Mouse (Mus musculus): ENCODE results near the gene Nin. TPM values are rescaled to one million over a fixed set of nuclear protein-coding genes. Genes with fewer than 3 reads are reported as not detected.

Nin gene
- polyA plus RNA-seq, 1 experiment from 2014 or later: 11.3 TPM

DNA sequence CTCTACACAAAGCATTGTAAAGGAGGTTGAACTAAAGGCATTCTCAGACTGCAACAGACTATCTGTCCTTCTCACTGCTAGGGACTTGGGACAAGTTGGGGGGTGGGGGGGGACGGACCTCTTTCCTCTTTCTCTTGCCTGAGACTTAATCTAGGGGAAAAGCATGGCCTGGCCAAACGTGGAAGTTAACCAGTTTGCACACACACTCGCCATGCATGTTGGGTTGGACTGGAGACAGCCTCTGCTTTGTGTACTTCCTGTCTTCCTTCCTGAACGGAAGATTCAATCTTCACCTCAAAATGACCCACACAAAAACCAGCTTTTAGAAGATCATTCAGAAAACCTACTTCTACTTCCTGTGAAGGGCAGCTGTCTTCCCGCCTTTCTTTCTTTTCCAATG, 11.7 kb downstream of the Nin start:
- Histone ChIP-seq H3K9me3 (no peaks in the 10 kb centered on the region), H3K4me1 (replicated peaks) (peaks cover 37% of the 10 kb centered on the region), H3K4me2 (no peak overlapping the region), H3K4me3 (no peak overlapping the region), H3K27ac (replicated peaks) (no peak overlapping the region), H3K27me3 (no peaks in the 10 kb centered on the region), H3K9ac (no peak overlapping the region), H3K36me3 (no peaks in the 10 kb centered on the region)
- no peak for ATAC-seq (ENCODE audit: low FRiP score, low read depth)
- WGBS: 84% methylated on average over 5 of the region's 5 CpGs

DNA sequence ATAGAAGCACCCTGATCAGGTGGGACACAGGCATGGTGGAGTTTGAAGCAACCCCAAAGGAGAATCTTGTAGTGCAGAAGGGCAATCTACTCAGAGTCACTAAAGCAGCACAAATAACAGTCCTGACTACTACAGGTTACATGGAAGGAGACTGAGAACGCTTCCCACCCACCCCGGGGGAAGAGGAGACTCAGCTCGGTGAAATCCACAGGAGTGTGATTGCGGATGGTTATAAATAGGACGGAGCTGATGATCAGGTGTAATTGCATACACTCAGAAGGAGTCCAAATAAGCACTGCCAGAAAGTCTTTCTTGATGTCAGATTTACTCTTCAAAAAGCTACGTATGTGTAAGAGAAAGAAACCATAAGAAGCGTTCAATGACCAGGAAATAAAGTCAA, 15.6 kb downstream of the Nin start:
- Histone ChIP-seq H3K36me3 (no peaks in the 10 kb centered on the region), H3K9me3 (no peaks in the 10 kb centered on the region), H3K9ac (no peak overlapping the region), H3K27me3 (no peaks in the 10 kb centered on the region), H3K4me3 (no peak overlapping the region), H3K27ac (replicated peaks) (no peak overlapping the region), H3K4me1 (replicated peaks) (peaks cover 26% of the 10 kb centered on the region), H3K4me2 (no peak overlapping the region)
- no peak for ATAC-seq (ENCODE audit: low FRiP score, low read depth)
- WGBS: 81% methylated on average over 7 of the region's 7 CpGs

DNA sequence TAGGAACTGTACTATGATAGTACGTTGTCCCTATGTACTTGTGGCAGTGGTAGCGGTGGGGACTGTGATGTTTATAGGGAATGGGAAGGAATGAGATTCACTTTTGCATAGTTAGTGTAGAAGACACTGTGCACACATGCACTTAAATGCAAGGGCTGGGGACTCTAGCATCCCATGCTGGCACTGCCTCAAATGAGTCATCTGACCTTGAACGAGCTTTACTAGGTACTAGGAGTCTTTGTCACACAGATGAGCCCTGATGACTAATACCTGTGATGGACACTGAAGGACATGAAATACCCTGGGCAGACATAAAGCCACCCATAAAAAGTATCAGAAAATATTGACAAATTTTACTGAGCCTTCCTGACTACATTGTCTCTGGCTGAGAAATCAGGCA, 16.2 kb downstream of the Nin start:
- no peak overlapping the region for H3K4me3 ChIP-seq
- no peak overlapping the region for H3K4me2 ChIP-seq
- H3K9me3 ChIP-seq: no peaks in the 10 kb centered on the region
- WGBS: 89% methylated on average over 3 of the region's 3 CpGs
- H3K9ac ChIP-seq: no peak overlapping the region
- no peaks in the 10 kb centered on the region for H3K36me3 ChIP-seq
- no peaks in the 10 kb centered on the region for H3K27me3 ChIP-seq
- H3K27ac ChIP-seq (replicated peaks): no peak overlapping the region
- H3K4me1 ChIP-seq (replicated peaks): peaks cover 26% of the 10 kb centered on the region
- no peak for ATAC-seq (ENCODE audit: low FRiP score, low read depth)

DNA sequence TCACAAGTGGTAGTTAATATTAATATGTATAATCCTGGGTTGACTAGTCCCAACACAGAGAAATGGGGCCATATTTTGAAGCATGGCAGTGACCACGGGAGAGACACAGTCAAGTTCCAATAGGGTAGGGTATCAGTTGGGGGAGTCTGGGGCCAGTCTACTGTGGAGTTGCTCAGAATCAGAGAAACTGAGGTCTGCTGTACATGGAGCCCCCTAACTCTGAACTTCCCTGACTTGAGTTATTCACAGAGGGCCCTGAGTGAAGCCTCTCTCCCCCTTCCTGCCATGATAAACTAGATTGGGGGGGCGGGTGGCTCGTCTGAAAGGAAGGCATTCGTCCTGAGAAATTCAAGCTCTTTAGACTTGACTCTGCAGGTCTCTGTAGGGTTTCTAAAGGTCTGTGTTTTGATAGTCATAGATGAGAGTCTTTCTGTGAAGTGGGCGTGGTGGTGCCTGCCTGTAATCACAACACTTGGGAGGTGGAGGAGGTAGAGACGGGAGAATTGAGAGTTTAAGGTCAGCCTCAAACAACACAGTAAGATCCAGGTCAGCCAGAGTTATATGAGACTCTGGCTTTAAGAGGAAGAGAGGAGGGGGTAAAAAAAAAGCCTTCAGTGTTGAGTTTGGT, 20.1 kb downstream of the Nin start:
- no peaks in the 10 kb centered on the region for H3K27me3 ChIP-seq
- no peak overlapping the region for H3K9ac ChIP-seq
- no peak overlapping the region for H3K4me3 ChIP-seq
- H3K4me2 ChIP-seq: no peak overlapping the region
- ATAC-seq (ENCODE audit: low FRiP score, low read depth): no peak
- H3K4me1 ChIP-seq (replicated peaks): peaks cover 17% of the 10 kb centered on the region
- no peaks in the 10 kb centered on the region for H3K9me3 ChIP-seq
- 81% methylated on average over 6 of the region's 6 CpGs for WGBS
- H3K36me3 ChIP-seq: no peaks in the 10 kb centered on the region
- H3K27ac ChIP-seq (replicated peaks): no peak overlapping the region

GRCm38 (mm10) chr12:70088297-70088696, 25.2 kb downstream of the Nin start:
- H3K36me3 ChIP-seq: no peaks in the 10 kb centered on the region
- H3K4me2 ChIP-seq: no peak overlapping the region
- no peak for ATAC-seq (ENCODE audit: low FRiP score, low read depth)
- no peaks in the 10 kb centered on the region for H3K4me1 ChIP-seq (replicated peaks)
- no peak overlapping the region for H3K4me3 ChIP-seq
- no peaks in the 10 kb centered on the region for H3K9me3 ChIP-seq
- H3K9ac ChIP-seq: no peak overlapping the region
- no peak overlapping the region for H3K27ac ChIP-seq (replicated peaks)
- H3K27me3 ChIP-seq: no peaks in the 10 kb centered on the region
- WGBS: 85% methylated on average over 4 of the region's 4 CpGs

GRCm38 (mm10) chr12:70085351-70085750, 28.2 kb downstream of the Nin start:
- no peak overlapping the region for H3K4me2 ChIP-seq
- no peak overlapping the region for H3K27ac ChIP-seq (replicated peaks)
- no peaks in the 10 kb centered on the region for H3K4me1 ChIP-seq (replicated peaks)
- H3K36me3 ChIP-seq: no peaks in the 10 kb centered on the region
- no peaks in the 10 kb centered on the region for H3K27me3 ChIP-seq
- H3K9ac ChIP-seq: no peak overlapping the region
- WGBS: 88% methylated on average over 3 of the region's 3 CpGs
- no peak overlapping the region for H3K4me3 ChIP-seq
- no peak for ATAC-seq (ENCODE audit: low FRiP score, low read depth)
- no peaks in the 10 kb centered on the region for H3K9me3 ChIP-seq

GRCm38 (mm10) chr12:70084198-70084597, 29.3 kb downstream of the Nin start:
- Histone ChIP-seq H3K4me3 (no peak overlapping the region), H3K27ac (replicated peaks) (no peak overlapping the region), H3K4me1 (replicated peaks) (no peaks in the 10 kb centered on the region), H3K36me3 (no peaks in the 10 kb centered on the region), H3K4me2 (no peak overlapping the region), H3K9me3 (no peaks in the 10 kb centered on the region), H3K27me3 (no peaks in the 10 kb centered on the region), H3K9ac (no peak overlapping the region)
- no peak for ATAC-seq (ENCODE audit: low FRiP score, low read depth)
- WGBS: 94% methylated on average over 5 of the region's 5 CpGs

DNA sequence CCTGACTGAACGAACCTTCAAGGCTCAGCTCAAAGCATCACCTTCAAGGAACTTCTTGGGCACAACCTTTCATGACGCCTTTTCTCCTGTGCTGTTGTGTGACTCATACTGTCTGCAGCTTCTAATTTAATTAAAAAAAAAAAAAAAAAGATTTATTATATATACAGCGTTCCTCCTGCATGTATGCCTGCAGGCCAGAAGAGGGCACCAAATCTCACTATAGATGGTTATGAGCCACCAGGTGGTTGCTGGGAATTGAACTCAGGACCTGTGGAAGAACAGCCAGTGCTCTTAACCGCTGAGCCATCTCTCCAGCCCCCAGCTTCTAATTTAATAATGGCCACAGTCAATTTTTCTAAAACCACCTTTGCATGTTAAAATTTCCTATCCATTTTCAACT, 29.8 kb downstream of the Nin start:
- no peak overlapping the region for H3K4me3 ChIP-seq
- 99% methylated on average over 4 of the region's 4 CpGs for WGBS

GRCm38 (mm10) chr12:70082935-70083532, 30.5 kb downstream of the Nin start:
- no peak overlapping the region for H3K4me2 ChIP-seq
- no peaks in the 10 kb centered on the region for H3K4me1 ChIP-seq (replicated peaks)
- ATAC-seq (ENCODE audit: low FRiP score, low read depth): no peak
- no peaks in the 10 kb centered on the region for H3K9me3 ChIP-seq
- no peak overlapping the region for H3K4me3 ChIP-seq
- H3K36me3 ChIP-seq: no peaks in the 10 kb centered on the region
- no peak overlapping the region for H3K9ac ChIP-seq
- H3K27me3 ChIP-seq: no peaks in the 10 kb centered on the region
- WGBS: 95% methylated on average over 3 of the region's 3 CpGs
- H3K27ac ChIP-seq (replicated peaks): no peak overlapping the region

More for the DNA sequence above, 29.8 kb downstream of the Nin start:
- H3K4me1 ChIP-seq (replicated peaks): no peaks in the 10 kb centered on the region
- no peaks in the 10 kb centered on the region for H3K27me3 ChIP-seq
- no peak for ATAC-seq (ENCODE audit: low FRiP score, low read depth)
- H3K4me2 ChIP-seq: no peak overlapping the region
- H3K9me3 ChIP-seq: no peaks in the 10 kb centered on the region
- H3K36me3 ChIP-seq: no peaks in the 10 kb centered on the region
- no peak overlapping the region for H3K27ac ChIP-seq (replicated peaks)
- H3K9ac ChIP-seq: no peak overlapping the region

GRCm38 (mm10) chr12:70082485-70082884, 31.0 kb downstream of the Nin start:
- Histone ChIP-seq H3K9me3 (no peaks in the 10 kb centered on the region), H3K36me3 (no peaks in the 10 kb centered on the region), H3K4me3 (no peak overlapping the region), H3K27ac (replicated peaks) (no peak overlapping the region), H3K4me2 (no peak overlapping the region), H3K9ac (no peak overlapping the region), H3K27me3 (no peaks in the 10 kb centered on the region), H3K4me1 (replicated peaks) (no peaks in the 10 kb centered on the region)
- ATAC-seq (ENCODE audit: low FRiP score, low read depth): no peak
- WGBS: 94% methylated on average over 9 of the region's 9 CpGs

DNA sequence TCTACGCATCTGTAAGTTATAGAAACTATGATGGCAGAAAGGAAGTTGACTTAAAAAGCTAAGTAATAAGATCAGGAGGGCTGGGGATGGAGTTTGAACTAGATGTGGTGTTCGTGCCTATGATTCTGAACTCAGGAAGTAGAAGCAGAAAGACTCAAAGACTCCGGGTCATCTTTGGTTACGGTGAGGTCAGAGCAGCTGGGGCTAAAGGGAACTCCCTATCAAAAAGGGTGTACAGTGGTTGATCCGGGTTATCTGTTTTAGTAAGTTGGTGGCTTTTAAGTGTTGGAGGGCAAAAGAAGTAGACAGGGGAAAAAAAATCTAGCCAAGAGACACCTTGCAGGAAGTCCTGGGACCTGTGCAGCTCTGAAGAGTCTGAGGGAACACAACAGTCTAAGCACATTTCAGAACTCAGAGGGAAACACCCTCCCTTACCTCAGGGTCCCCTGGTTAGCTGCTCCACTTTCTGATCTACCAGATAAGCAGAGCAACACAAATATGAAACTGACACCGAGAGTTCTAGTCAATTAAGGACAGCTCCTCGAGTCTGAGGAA, 35.0 kb downstream of the Nin start:
- H3K27ac ChIP-seq (replicated peaks): no peak overlapping the region
- H3K9me3 ChIP-seq: no peaks in the 10 kb centered on the region
- no peak overlapping the region for H3K9ac ChIP-seq
- no peak for ATAC-seq (ENCODE audit: low FRiP score, low read depth)
- H3K27me3 ChIP-seq: no peaks in the 10 kb centered on the region
- H3K36me3 ChIP-seq: no peaks in the 10 kb centered on the region
- H3K4me3 ChIP-seq: no peak overlapping the region
- no peaks in the 10 kb centered on the region for H3K4me1 ChIP-seq (replicated peaks)
- no peak overlapping the region for H3K4me2 ChIP-seq
- WGBS: 90% methylated on average over 7 of the region's 7 CpGs

DNA sequence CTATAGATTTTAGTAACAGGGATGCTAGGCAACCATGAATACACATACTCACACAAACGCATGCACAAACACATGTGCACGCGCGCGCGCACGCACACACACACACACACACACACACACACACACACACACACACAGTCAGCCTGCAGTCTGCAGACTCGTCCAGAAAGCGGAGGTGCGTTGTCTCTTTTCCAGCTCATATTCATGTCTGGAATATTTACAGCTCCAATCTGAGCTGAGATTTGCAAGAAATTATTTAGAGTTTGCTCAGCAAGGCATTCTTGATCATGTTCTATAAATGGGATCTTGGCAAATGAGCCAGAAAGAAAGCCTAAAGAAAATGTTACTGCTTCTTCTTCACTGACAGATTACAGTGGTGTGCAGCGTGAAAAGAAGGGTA, 37.0 kb downstream of the Nin start:
- H3K36me3 ChIP-seq: no peaks in the 10 kb centered on the region
- no peaks in the 10 kb centered on the region for H3K27me3 ChIP-seq
- WGBS: 92% methylated on average over 11 of the region's 11 CpGs
- H3K9ac ChIP-seq: no peak overlapping the region
- H3K9me3 ChIP-seq: no peaks in the 10 kb centered on the region
- H3K4me2 ChIP-seq: no peak overlapping the region
- no peak for ATAC-seq (ENCODE audit: low FRiP score, low read depth)
- no peak overlapping the region for H3K27ac ChIP-seq (replicated peaks)
- no peak overlapping the region for H3K4me3 ChIP-seq
- H3K4me1 ChIP-seq (replicated peaks): no peaks in the 10 kb centered on the region

DNA sequence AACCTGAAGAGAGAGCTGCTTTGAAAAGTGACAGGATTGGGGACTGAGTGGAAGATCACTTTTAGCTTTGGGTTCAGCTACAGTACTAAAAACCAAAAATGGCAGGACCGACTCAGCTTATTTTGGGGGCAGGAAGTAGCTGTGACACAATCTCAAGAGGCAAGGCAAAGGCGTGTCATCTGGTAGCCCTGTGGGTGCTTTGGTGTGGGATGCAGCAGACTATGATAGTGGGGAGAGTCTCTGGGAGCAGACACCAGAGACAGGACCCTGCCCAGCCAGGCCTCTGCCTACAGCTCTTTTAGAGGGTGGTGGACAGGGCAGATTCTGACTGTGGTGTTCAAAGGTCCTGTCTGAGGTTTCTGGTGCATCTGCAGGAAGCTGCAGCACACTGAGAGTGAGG, 38.5 kb downstream of the Nin start:
- Histone ChIP-seq H3K9me3 (no peaks in the 10 kb centered on the region), H3K27ac (replicated peaks) (no peak overlapping the region), H3K36me3 (no peaks in the 10 kb centered on the region), H3K9ac (no peak overlapping the region), H3K4me2 (no peak overlapping the region), H3K27me3 (no peaks in the 10 kb centered on the region), H3K4me3 (no peak overlapping the region), H3K4me1 (replicated peaks) (peaks cover 12% of the 10 kb centered on the region)
- ATAC-seq (ENCODE audit: low FRiP score, low read depth): no peak
- 82% methylated on average over 2 of the region's 2 CpGs for WGBS
